Mouse (Mus musculus) cortical plate, adult 2 months (tissue): ENCODE measurements around the gene Pdcl3. TPM values are rescaled to one million over a fixed set of nuclear protein-coding genes. Genes with fewer than 3 reads are reported as not detected.

Experiments used
- H3K27ac ChIP-seq: fragments of 200-500 bp; 2 replicates; pipeline ENCODE4 v1.5.1; 2012; ENCODE audit warnings: low read length, control low read depth, inconsistent platforms; ENCODE audit not compliant: insufficient read depth
- H3K4me1 ChIP-seq: fragments of 200-500 bp; 2 replicates; pipeline ENCODE4 v1.6.1; 2011; ENCODE audit warnings: low read length; ENCODE audit not compliant: control insufficient read depth, insufficient read depth
- H3K4me3 ChIP-seq: fragments of 200-500 bp; 2 replicates; pipeline ENCODE4 v1.5.1; 2011; ENCODE audit warnings: mild to moderate bottlenecking, low read length, control low read depth; ENCODE audit not compliant: insufficient read depth
- CTCF ChIP-seq: fragments of 200-500 bp; IDR thresholded peaks from 2 replicates; pipeline ENCODE4 v1.5.1; 2011; ENCODE audit warnings: mild to moderate bottlenecking, control low read depth, low read length; ENCODE audit not compliant: insufficient read depth; ENCODE audit errors: extremely low read depth
- POLR2A ChIP-seq: fragments of 200-500 bp; IDR thresholded peaks from 2 replicates; pipeline ENCODE4 v1.6.1; 2011; ENCODE audit warnings: mild to moderate bottlenecking, low read length, control low read depth; ENCODE audit not compliant: insufficient read depth; ENCODE audit errors: extremely low read depth
- polyA plus RNA-seq: library from polyadenylated mRNA; depleted of rRNA; stranded (reverse); fragments of >200 nt; gene quantifications from 2 replicates; pipeline ENCODE4 v1.2.3, GENCODE M21; 2012

The Pdcl3 gene
- polyA plus RNA-seq, 1 experiment: 43.2 TPM

- no peak for TF ChIP-seq CTCF
- peak; percentile 70 for TF ChIP-seq POLR2A
- Histone ChIP-seq H3K4me1 (peaks cover 4% of the 10 kb centered on the region), H3K4me3 (peak overlapping the region; percentile 85), H3K27ac (peak overlapping the region; percentile 62; the same call in 1 of the 2 replicates)
Observed at GRCm38 (mm10) chr1:38987080-38987864, 1.9 kb downstream of the Pdcl3 start.

GRCm38 (mm10) chr1:38987865-38988211 lies 2.4 kb downstream of the Pdcl3 start:
- Histone ChIP-seq H3K4me1 (peaks cover 5% of the 10 kb centered on the region), H3K27ac (no peak overlapping the region), H3K4me3 (peak overlapping the region; percentile 85)
- no peak for TF ChIP-seq CTCF
- TF ChIP-seq POLR2A: no peak

DNA sequence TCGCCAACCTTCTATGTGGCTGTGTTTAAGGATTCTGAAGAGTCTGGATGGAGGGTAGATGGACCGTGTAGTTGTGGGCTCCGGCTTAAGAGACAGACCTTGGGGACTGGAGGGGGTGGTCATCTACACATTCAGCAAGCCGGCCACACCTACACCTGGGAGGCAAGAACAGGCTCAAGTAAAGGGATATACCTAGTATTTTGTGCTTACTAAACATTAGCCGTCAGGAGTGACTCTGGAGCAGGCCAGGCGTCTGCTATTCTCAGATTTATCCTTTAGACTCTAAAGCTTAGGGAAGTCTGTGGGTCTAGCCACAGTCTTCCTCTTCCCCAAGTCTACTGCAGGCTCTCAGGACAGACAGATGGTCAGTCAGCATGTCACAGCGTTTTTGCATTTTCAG lies 2.9 kb downstream of the Pdcl3 start:
- no peak for TF ChIP-seq POLR2A
- TF ChIP-seq CTCF: no peak
- no peak overlapping the region for H3K27ac ChIP-seq
- H3K4me3 ChIP-seq: peak overlapping the region; percentile 85
- H3K4me1 ChIP-seq: peaks cover 5% of the 10 kb centered on the region

GRCm38 (mm10) chr1:38992365-38992764 lies 7.0 kb downstream of the Pdcl3 start:
- no peak overlapping the region for H3K4me3 ChIP-seq
- TF ChIP-seq CTCF: no peak
- TF ChIP-seq POLR2A: no peak
- H3K27ac ChIP-seq: no peak overlapping the region
- peaks cover 5% of the 10 kb centered on the region for H3K4me1 ChIP-seq

DNA sequence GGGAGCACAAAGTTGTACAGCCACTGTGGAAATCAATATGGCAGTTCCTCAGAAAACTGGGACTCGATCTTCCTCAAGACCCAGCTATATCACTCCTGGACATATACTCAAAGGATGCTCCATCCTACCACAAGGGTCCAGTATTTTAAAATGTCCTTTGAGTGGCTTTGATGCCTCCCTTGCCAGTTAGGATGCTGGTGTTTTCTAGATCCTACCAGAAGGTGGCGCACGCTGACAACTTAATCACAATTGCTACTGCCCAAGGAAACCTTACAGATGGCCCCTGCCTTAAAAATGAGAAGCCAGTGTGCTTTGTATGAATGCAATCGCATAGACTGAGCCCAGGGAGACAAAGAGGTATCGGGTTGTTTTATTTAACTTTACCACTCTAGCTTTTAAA lies 15.7 kb downstream of the Pdcl3 start:
- Histone ChIP-seq H3K4me3 (no peak overlapping the region), H3K4me1 (no peaks in the 10 kb centered on the region), H3K27ac (no peak overlapping the region)
- no peak for TF ChIP-seq POLR2A
- TF ChIP-seq CTCF: peak; percentile 94

GRCm38 (mm10) chr1:39005751-39006354 lies 20.4 kb downstream of the Pdcl3 start:
- no peak overlapping the region for H3K4me3 ChIP-seq
- no peak overlapping the region for H3K27ac ChIP-seq
- no peaks in the 10 kb centered on the region for H3K4me1 ChIP-seq
- no peak for TF ChIP-seq POLR2A
- TF ChIP-seq CTCF: no peak

GRCm38 (mm10) chr1:39006830-39007829 lies 21.7 kb downstream of the Pdcl3 start:
- no peak for TF ChIP-seq POLR2A
- TF ChIP-seq CTCF: no peak
- Histone ChIP-seq H3K4me1 (no peaks in the 10 kb centered on the region), H3K4me3 (no peak overlapping the region), H3K27ac (no peak overlapping the region)

- TF ChIP-seq POLR2A (no peak), CTCF (peak; percentile 77)
- H3K4me3 ChIP-seq: no peak overlapping the region
- H3K4me1 ChIP-seq: peaks cover 8% of the 10 kb centered on the region
- no peak overlapping the region for H3K27ac ChIP-seq
Observed at GRCm38 (mm10) chr1:39010583-39011021, 25.2 kb downstream of the Pdcl3 start.

DNA sequence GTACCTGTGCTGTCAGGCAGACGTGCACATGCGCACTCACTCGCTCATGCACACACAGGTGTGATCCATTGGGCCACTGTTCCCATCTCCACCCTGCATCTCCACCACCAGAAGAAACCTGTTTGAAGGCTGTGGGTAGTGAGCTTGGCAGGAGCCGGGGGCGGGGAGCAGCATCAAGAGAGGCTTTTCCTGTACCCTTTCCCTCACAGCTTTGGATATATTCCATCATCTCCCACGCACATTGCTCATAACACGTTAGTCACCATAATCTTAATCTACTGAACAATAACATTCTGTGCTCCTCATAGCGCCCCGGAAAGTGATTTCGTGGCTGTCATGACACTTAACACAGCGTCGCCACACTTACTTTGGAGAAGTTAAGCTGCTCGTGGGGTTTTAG lies 27.2 kb downstream of the Pdcl3 start:
- peaks cover 8% of the 10 kb centered on the region for H3K4me1 ChIP-seq
- H3K4me3 ChIP-seq: no peak overlapping the region
- H3K27ac ChIP-seq: no peak overlapping the region
- TF ChIP-seq POLR2A (no peak), CTCF (no peak)

GRCm38 (mm10) chr1:39013843-39014242 lies 28.4 kb downstream of the Pdcl3 start:
- peaks cover 8% of the 10 kb centered on the region for H3K4me1 ChIP-seq
- peak overlapping the region; percentile 5; the same call in 1 of the 2 replicates for H3K27ac ChIP-seq
- H3K4me3 ChIP-seq: no peak overlapping the region
- TF ChIP-seq POLR2A (no peak), CTCF (no peak)
